Mouse (Mus musculus) thymus, adult 2 months (tissue): ENCODE measurements around the gene Ppard. TPM values are rescaled to one million over a fixed set of nuclear protein-coding genes. Genes with fewer than 3 reads are reported as not detected.
A peak's percentile ranks its signal among the peaks of the same experiment; 100 is the strongest.

Experiments used
- DNase-seq: peaks from one replicate; pipeline ENCODE4 v3.0.0; 2021
- H3K27ac ChIP-seq: fragments of 200-500 bp; 2 replicates; pipeline ENCODE4 v1.5.1; 2012; ENCODE audit warnings: low read length, control low read depth; ENCODE audit not compliant: control insufficient read depth, insufficient read depth
- H3K27me3 ChIP-seq: fragments of 200-500 bp; 2 replicates; pipeline ENCODE4 v1.6.1; 2012; ENCODE audit warnings: mild to moderate bottlenecking, low read length, moderate library complexity, mixed read lengths; ENCODE audit not compliant: control insufficient read depth, insufficient read depth
- H3K36me3 ChIP-seq: fragments of 200-500 bp; 2 replicates; pipeline ENCODE4 v1.6.1; 2012; ENCODE audit warnings: mild to moderate bottlenecking, low read length, moderate library complexity; ENCODE audit not compliant: control insufficient read depth, insufficient read depth
- H3K4me1 ChIP-seq: fragments of 200-500 bp; replicated peaks from 2 replicates; pipeline ENCODE4 v1.6.1; 2012; ENCODE audit warnings: low read length; ENCODE audit not compliant: control insufficient read depth, insufficient read depth
- H3K4me3 ChIP-seq: fragments of 200-500 bp; 2 replicates; pipeline ENCODE4 v1.5.1; 2012; ENCODE audit warnings: mild to moderate bottlenecking, low read length, control low read depth, moderate library complexity; ENCODE audit not compliant: control insufficient read depth, insufficient read depth
- CTCF ChIP-seq: fragments of 200-500 bp; IDR thresholded peaks from 2 replicates; pipeline ENCODE4 v1.5.1; 2012; ENCODE audit warnings: mild to moderate bottlenecking, control low read depth, low read length, moderate library complexity, borderline replicate concordance; ENCODE audit not compliant: control insufficient read depth, poor library complexity, insufficient read depth; ENCODE audit errors: extremely low read depth
- POLR2A ChIP-seq: fragments of 200-500 bp; IDR thresholded peaks from 2 replicates; pipeline ENCODE4 v1.6.1; 2012; ENCODE audit warnings: mild to moderate bottlenecking, low read length, control low read depth, moderate library complexity; ENCODE audit not compliant: control insufficient read depth, poor library complexity, insufficient read depth; ENCODE audit errors: extremely low read depth
- WGBS: fragments of 180-500 bp; shearing (Covaris S2); methylation state at CpG from one replicate; pipeline ENCODE4 v1.1.7; 2018; 5-methylcytosine and 5-hydroxymethylcytosine counted together
- polyA plus RNA-seq: library from polyadenylated mRNA; depleted of rRNA; stranded (reverse); fragments of >200 nt; gene quantifications from 2 replicates; pipeline ENCODE4 v1.2.3, GENCODE M21; 2012; rRNA removed

The Ppard gene
- polyA plus RNA-seq, 1 experiment: 51.6 TPM

GRCm38 (mm10) chr17:28347327-28347726, 114.8 kb downstream of the Ppard start:
- H3K36me3 ChIP-seq: no peaks in the 10 kb centered on the region
- no peak for DNase-seq
- WGBS: 87% methylated on average over 10 of the region's 10 CpGs
- H3K27ac ChIP-seq: no peak overlapping the region
- TF ChIP-seq POLR2A: no peak
- TF ChIP-seq CTCF: no peak
- peaks cover 11% of the 10 kb centered on the region for H3K4me1 ChIP-seq
- no peaks in the 10 kb centered on the region for H3K27me3 ChIP-seq
- no peak overlapping the region for H3K4me3 ChIP-seq

DNA sequence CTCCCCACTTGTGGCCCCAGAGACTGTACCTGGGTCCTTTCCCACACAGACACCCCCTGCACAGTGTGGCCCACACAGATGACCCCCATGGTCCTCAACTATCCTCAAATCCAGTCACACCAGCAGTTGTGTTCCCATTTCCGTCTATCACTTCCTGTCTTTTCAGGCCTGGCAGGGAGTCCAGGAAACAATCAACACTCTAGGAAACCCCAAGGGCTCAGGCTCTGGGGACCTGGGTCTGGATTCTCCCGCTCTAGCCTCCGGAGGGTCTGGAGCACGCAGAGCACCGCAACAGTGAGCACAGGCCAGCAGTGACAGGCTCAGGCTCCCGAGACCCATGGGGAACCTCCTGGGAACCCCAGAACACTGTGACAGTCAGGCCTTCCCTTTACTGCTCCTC, 115.7 kb downstream of the Ppard start:
- H3K36me3 ChIP-seq: no peaks in the 10 kb centered on the region
- WGBS: 90% methylated on average over 6 of the region's 6 CpGs
- H3K27me3 ChIP-seq: no peaks in the 10 kb centered on the region
- no peak overlapping the region for H3K4me3 ChIP-seq
- no peak for TF ChIP-seq CTCF
- no peak for TF ChIP-seq POLR2A
- H3K27ac ChIP-seq: no peak overlapping the region
- H3K4me1 ChIP-seq: peaks cover 11% of the 10 kb centered on the region
- no peak for DNase-seq

DNA sequence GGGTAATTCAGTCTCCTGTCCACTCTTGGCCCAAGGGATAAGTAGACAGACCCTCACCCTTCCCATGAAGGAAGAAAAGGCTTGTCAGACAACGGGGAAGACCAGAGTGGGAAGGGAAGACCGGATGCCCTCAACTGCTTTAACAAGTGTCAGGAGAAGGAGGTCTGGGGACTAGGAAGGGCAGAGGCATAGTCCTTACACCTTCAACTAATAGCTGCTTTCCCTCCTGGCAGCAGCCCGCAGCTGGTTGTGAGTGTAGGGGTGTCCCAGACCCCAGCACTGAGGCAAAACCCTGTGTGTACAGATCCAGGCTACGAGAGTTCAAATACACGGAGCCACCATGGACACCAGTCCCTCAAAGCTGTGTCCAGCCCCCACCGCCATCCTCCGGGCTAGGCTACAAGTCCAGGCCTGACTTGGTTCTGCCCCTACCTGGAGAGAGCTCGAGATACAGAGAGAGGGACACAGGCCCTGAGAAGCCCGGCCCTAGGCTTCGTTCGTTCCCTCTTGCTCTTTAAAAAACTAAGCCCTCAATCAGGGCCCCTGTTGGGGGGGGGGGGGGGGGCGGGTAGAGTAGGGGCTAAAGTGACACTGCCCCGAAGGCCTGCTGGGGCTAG, 116.9 kb downstream of the Ppard start:
- TF ChIP-seq POLR2A: no peak
- TF ChIP-seq CTCF: no peak
- H3K27ac ChIP-seq: no peak overlapping the region
- no peak for DNase-seq
- no peak overlapping the region for H3K4me3 ChIP-seq
- peaks cover 11% of the 10 kb centered on the region for H3K4me1 ChIP-seq
- H3K27me3 ChIP-seq: no peaks in the 10 kb centered on the region
- H3K36me3 ChIP-seq: no peaks in the 10 kb centered on the region
- WGBS: 69% methylated on average over 13 of the region's 13 CpGs

DNA sequence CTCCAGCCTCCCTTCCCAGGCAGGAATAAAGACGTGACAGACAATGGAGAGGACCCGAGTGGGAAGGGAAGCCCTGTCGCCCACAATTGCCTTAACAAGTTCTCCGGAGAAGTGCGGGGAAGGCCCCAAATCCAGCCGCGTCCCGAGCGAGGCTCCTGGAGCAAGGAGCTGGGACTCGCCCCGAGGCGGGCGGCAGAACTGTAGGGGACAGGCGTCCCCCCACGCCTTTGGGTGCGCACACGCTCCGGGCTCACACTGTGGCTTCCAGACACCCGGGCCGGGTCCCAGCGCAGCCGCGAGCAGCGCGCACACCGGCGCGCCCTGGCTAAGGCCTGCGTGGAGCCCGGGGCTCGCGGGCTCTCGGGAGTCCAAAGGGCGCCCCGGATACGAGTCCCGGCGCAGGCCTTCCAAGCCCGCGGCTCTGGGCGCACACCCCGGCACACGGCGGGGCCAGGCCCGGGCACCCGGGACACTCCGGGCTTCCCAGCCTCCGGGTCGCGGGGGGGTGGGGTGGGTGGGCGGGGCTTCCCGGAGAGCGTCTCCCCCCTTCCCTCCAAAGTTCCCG, 117.5 kb downstream of the Ppard start:
- H3K27me3 ChIP-seq: no peaks in the 10 kb centered on the region
- peak; percentile 30 for DNase-seq
- peak overlapping the region; percentile 51 for H3K4me3 ChIP-seq
- peaks cover 11% of the 10 kb centered on the region for H3K4me1 ChIP-seq
- H3K36me3 ChIP-seq: no peaks in the 10 kb centered on the region
- 3% methylated on average over 52 of the region's 54 CpGs for WGBS
- no peak for TF ChIP-seq POLR2A
- TF ChIP-seq CTCF: no peak
- H3K27ac ChIP-seq: no peak overlapping the region

DNA sequence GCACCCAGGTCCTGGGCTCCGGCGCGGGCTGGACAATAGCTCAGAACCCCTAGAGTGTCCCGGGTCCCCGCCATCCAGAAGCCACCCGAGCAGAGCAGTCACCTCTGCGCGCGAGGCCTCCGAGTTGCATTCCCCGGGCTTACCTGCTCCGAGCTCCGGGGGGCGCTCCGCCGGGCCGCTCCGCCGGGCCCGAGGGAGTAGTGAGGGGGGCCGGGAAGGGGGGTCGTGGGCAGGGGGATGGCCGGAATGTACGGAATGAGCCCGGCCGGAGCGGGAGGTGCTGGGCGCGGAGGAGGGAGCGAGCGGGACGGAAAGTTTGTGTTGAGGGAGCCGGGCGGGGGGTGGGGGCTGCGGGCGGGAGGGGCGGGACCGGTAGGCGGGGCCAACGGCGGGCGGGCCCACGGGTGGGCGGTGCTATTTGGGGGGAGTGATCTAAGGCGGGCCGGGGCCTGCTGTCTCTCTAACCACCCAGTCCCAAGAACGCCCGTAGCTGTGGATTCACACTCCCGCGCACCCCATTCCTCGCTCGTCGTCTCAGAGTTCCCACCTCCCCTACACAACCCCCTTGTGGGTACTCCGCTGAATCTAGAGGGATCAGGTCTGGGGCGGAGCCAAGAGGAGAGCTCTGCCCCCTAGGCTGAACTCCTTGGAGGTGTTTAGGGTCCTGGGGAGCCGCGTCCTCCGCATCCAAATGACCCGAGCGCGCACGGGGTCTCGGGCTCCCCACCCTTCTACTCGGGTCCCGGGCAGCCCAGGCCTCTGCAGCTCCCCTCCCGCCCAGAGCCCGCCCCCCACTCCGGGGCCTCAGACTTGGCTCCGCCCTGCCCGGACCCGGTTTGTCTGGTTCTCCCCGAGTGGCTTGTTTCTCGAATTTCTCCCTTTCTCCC, 118.2 kb downstream of the Ppard start, which contains the start of gene Tead3:
Gene Tead3, minus strand, starts transcription at position 352 of the 887 bp plus-strand sequence.
- H3K4me3 ChIP-seq: peak within 1 kb of the TSS; percentile 57
- WGBS: under 1% methylated on average over 61 of the region's 73 CpGs
- H3K36me3 ChIP-seq: no peaks in the 10 kb centered on the region
- H3K4me1 ChIP-seq: peaks cover 11% of the 10 kb centered on the region
- H3K27me3 ChIP-seq: no peaks in the 10 kb centered on the region
- H3K27ac ChIP-seq: no peak within 1 kb of the TSS
- DNase-seq: peak; percentile 73
- TF ChIP-seq POLR2A (no peak), CTCF (no peak)

Other genes starting within 250 kb of the Ppard start
- gene Tcp11, start 152.1 kb upstream of the Ppard start, polyA plus RNA-seq: 3.3 and 5.0 TPM in 2 replicates
- gene Scube3, start 90.6 kb upstream of the Ppard start, polyA plus RNA-seq: 1.6 and 3.0 TPM in 2 replicates
- gene Zfp523, start 55.6 kb upstream of the Ppard start, polyA plus RNA-seq: 55.5 and 55.7 TPM in 2 replicates
- gene Def6, start 24.9 kb upstream of the Ppard start, polyA plus RNA-seq: 247 and 277 TPM in 2 replicates
- 31.3 and 37.7 TPM in 2 replicates for gene Fance, start 80.8 kb downstream of the Ppard start, polyA plus RNA-seq
- 3,187 and 3,626 TPM in 2 replicates for gene Rpl10a, start 95.8 kb downstream of the Ppard start, polyA plus RNA-seq
- 10.6 and 11.6 TPM in 2 replicates for gene Tead3, start 118.1 kb downstream of the Ppard start, polyA plus RNA-seq
- 0.35 and 0.59 TPM in 2 replicates for gene Tulp1, start 132.5 kb downstream of the Ppard start, polyA plus RNA-seq